Mouse (Mus musculus) neural tube, embryonic 12.5 days (tissue): ENCODE measurements at regions not wholly inside any gene's neighbourhood (a gene's known extent, or its start where the extent isn't known, plus 50 kb on each side); places are given as distances from the start of the nearest gene placed in this dataset.
A peak's percentile ranks its signal among the peaks of the same experiment; 100 is the strongest.

Experiments used
- ATAC-seq: fragments of 200-750 bp; cut with Nextera tagmentation; 2 replicates; pipeline ENCODE4 v1.8.0; 2017; ENCODE audit warnings: low read depth, mild to moderate bottlenecking, moderate TSS enrichment, moderate library complexity; ENCODE audit not compliant: low FRiP score
- H3K27ac ChIP-seq: fragments of 300-500 bp; sonication (generic); 2 replicates; pipeline ENCODE4 v1.5.1; 2016
- H3K27me3 ChIP-seq: fragments of 300-500 bp; sonication (generic); replicated peaks from 2 replicates; pipeline ENCODE4 v1.6.1; 2016; ENCODE audit warnings: mild to moderate bottlenecking
- H3K36me3 ChIP-seq: fragments of 300-500 bp; sonication (generic); 2 replicates; pipeline ENCODE4 v1.6.1; 2016; ENCODE audit warnings: mild to moderate bottlenecking
- H3K4me1 ChIP-seq: fragments of 300-500 bp; sonication (generic); 2 replicates; pipeline ENCODE4 v1.6.1; 2016
- H3K4me2 ChIP-seq: fragments of 300-500 bp; sonication (generic); replicated peaks from 2 replicates; pipeline ENCODE4 v1.6.1; 2016; ENCODE audit warnings: mild to moderate bottlenecking
- H3K4me3 ChIP-seq: fragments of 300-500 bp; sonication (generic); 2 replicates; pipeline ENCODE4 v1.5.1; 2016
- H3K9ac ChIP-seq: fragments of 300-500 bp; sonication (generic); 2 replicates; pipeline ENCODE4 v1.6.1; 2016; ENCODE audit warnings: mild to moderate bottlenecking
- H3K9me3 ChIP-seq: fragments of 300-500 bp; sonication (generic); 2 replicates; pipeline ENCODE4 v1.6.1; 2016; ENCODE audit warnings: mild to moderate bottlenecking
- WGBS: fragments of 180-500 bp; shearing (Covaris S2); methylation state at CpG from one replicate; pipeline ENCODE4 v1.1.7; 2016; 5-methylcytosine and 5-hydroxymethylcytosine counted together

- H3K4me1 ChIP-seq, result peaks cover 3% of the 10 kb centered on the region; the same call in 1 of the 2 replicates
- H3K9ac ChIP-seq, result no peak overlapping the region
- WGBS, result 0% methylated on average over 3 of the region's 3 CpGs
- no peak overlapping the region for H3K4me2 ChIP-seq
- no peak overlapping the region for H3K27ac ChIP-seq
- no peaks in the 10 kb centered on the region for H3K9me3 ChIP-seq
- no peaks in the 10 kb centered on the region for H3K27me3 ChIP-seq
- no peak overlapping the region for H3K4me3 ChIP-seq
- H3K36me3 ChIP-seq, result no peaks in the 10 kb centered on the region
- ATAC-seq, result peak; percentile 76
These were observed 1002.1 kb upstream of the Pou3f2 start for GRCm38 (mm10) chr4:23490224-23490623.

GRCm38 (mm10) chr4:23491255-23491654, 1003.1 kb upstream of the Pou3f2 start:
- H3K4me3 ChIP-seq, result no peak overlapping the region
- WGBS, result 9% methylated on average over 2 of the region's 2 CpGs
- H3K27me3 ChIP-seq, result no peaks in the 10 kb centered on the region
- H3K9me3 ChIP-seq, result no peaks in the 10 kb centered on the region
- H3K9ac ChIP-seq, result no peak overlapping the region
- ATAC-seq, result peak; percentile 85
- H3K4me1 ChIP-seq, result peaks cover 3% of the 10 kb centered on the region; the same call in 1 of the 2 replicates
- H3K27ac ChIP-seq, result no peak overlapping the region
- no peak overlapping the region for H3K4me2 ChIP-seq
- H3K36me3 ChIP-seq, result no peaks in the 10 kb centered on the region

- Histone ChIP-seq H3K9ac (no peak overlapping the region), H3K27me3 (no peaks in the 10 kb centered on the region), H3K9me3 (no peaks in the 10 kb centered on the region), H3K4me2 (no peak overlapping the region), H3K4me3 (no peak overlapping the region), H3K36me3 (no peaks in the 10 kb centered on the region), H3K27ac (no peak overlapping the region), H3K4me1 (no peaks in the 10 kb centered on the region)
- ATAC-seq, result no peak
- WGBS, result 87% methylated on average over 2 of the region's 2 CpGs
These were observed 997.5 kb upstream of the Mms22l start for GRCm38 (mm10) chr4:23498710-23499109.

GRCm38 (mm10) chr4:23504770-23505420, 991.4 kb upstream of the Mms22l start:
- Histone ChIP-seq H3K9ac (no peak overlapping the region), H3K27ac (no peak overlapping the region), H3K4me2 (no peak overlapping the region), H3K9me3 (no peaks in the 10 kb centered on the region), H3K27me3 (no peaks in the 10 kb centered on the region), H3K36me3 (no peaks in the 10 kb centered on the region), H3K4me1 (no peaks in the 10 kb centered on the region), H3K4me3 (no peak overlapping the region)
- ATAC-seq, result no peak
- 54% methylated on average over 6 of the region's 6 CpGs for WGBS

- 21% methylated on average over 4 of the region's 4 CpGs for WGBS
- ATAC-seq, result 0 out of 2 replicates have a peak, but pooled peaks have one; percentile 39
These were observed 985.4 kb upstream of the Mms22l start for GRCm38 (mm10) chr4:23510873-23511272.

GRCm38 (mm10) chr4:23512014-23512413, 984.2 kb upstream of the Mms22l start:
- H3K27me3 ChIP-seq, result no peaks in the 10 kb centered on the region
- no peaks in the 10 kb centered on the region for H3K36me3 ChIP-seq
- peak; percentile 68 for ATAC-seq
- no peaks in the 10 kb centered on the region for H3K9me3 ChIP-seq
- H3K4me1 ChIP-seq, result 0 out of 2 replicates have a peak, but pooled peaks cover 8% of the 10 kb centered on the region
- H3K4me3 ChIP-seq, result no peak overlapping the region
- WGBS, result 24% methylated on average over 4 of the region's 4 CpGs
- no peak overlapping the region for H3K9ac ChIP-seq
- H3K27ac ChIP-seq, result no peak overlapping the region
- no peak overlapping the region for H3K4me2 ChIP-seq

More at GRCm38 (mm10) chr4:23510873-23511272, 985.4 kb upstream of the Mms22l start:
- Histone ChIP-seq H3K9ac (no peak overlapping the region), H3K4me1 (0 out of 2 replicates have a peak, but pooled peaks cover 8% of the 10 kb centered on the region), H3K36me3 (no peaks in the 10 kb centered on the region), H3K27me3 (no peaks in the 10 kb centered on the region), H3K9me3 (no peaks in the 10 kb centered on the region), H3K4me2 (no peak overlapping the region), H3K27ac (no peak overlapping the region), H3K4me3 (no peak overlapping the region)

GRCm38 (mm10) chr4:23513939-23514338, 982.3 kb upstream of the Mms22l start:
- no peak overlapping the region for H3K27ac ChIP-seq
- no peak overlapping the region for H3K4me3 ChIP-seq
- peak overlapping the region; percentile 36; the same call in 1 of the 2 replicates for H3K4me2 ChIP-seq
- ATAC-seq, result peak; percentile 70
- no peak overlapping the region for H3K9ac ChIP-seq
- WGBS, result 19% methylated on average over 9 of the region's 9 CpGs
- H3K9me3 ChIP-seq, result 0 out of 2 replicates have a peak, but pooled peaks cover 2% of the 10 kb centered on the region
- no peaks in the 10 kb centered on the region for H3K27me3 ChIP-seq
- 0 out of 2 replicates have a peak, but pooled peaks cover 8% of the 10 kb centered on the region for H3K4me1 ChIP-seq
- H3K36me3 ChIP-seq, result no peaks in the 10 kb centered on the region
